Mouse (Mus musculus) forebrain, embryonic 11.5 days (tissue): ENCODE measurements around the gene Phf12. TPM values are rescaled to one million over a fixed set of nuclear protein-coding genes. Genes with fewer than 3 reads are reported as not detected.

ENCODE experiments used
- ATAC-seq: fragments of 200-750 bp; cut with Nextera tagmentation; replicated peaks from 2 replicates; pipeline ENCODE4 v1.8.0; 2017; ENCODE audit warnings: moderate TSS enrichment; ENCODE audit not compliant: low FRiP score
- DNase-seq: peaks from one replicate; pipeline ENCODE4 v3.0.0-alpha.2; 2017; ENCODE audit warnings: low spot score
- H3K27ac ChIP-seq: fragments of 300-500 bp; sonication (generic); 2 replicates; pipeline ENCODE4 v1.5.1; 2014; ENCODE audit warnings: low read depth, low read length
- H3K27me3 ChIP-seq: fragments of 300-500 bp; sonication (generic); 2 replicates; pipeline ENCODE4 v1.6.1; 2014; ENCODE audit warnings: mild to moderate bottlenecking, low read length, mixed read lengths; ENCODE audit not compliant: control insufficient read depth, insufficient read depth
- H3K36me3 ChIP-seq: fragments of 300-500 bp; sonication (generic); 2 replicates; pipeline ENCODE4 v1.6.1; 2014; ENCODE audit warnings: mild to moderate bottlenecking, low read length, moderate library complexity, mixed read lengths; ENCODE audit not compliant: control insufficient read depth, insufficient read depth
- H3K4me1 ChIP-seq: fragments of 300-500 bp; sonication (generic); replicated peaks from 2 replicates; pipeline ENCODE4 v1.6.1; 2014; ENCODE audit warnings: low read length, mixed read lengths; ENCODE audit not compliant: control insufficient read depth, insufficient read depth
- H3K4me2 ChIP-seq: fragments of 300-500 bp; sonication (generic); 2 replicates; pipeline ENCODE4 v1.6.1; 2014; ENCODE audit warnings: low read depth, mild to moderate bottlenecking, low read length, moderate library complexity, mixed read lengths; ENCODE audit not compliant: severe bottlenecking
- H3K4me3 ChIP-seq: fragments of 300-500 bp; sonication (generic); 2 replicates; pipeline ENCODE4 v1.5.1; 2014; ENCODE audit warnings: low read depth, low read length
- H3K9ac ChIP-seq: fragments of 300-500 bp; sonication (generic); 2 replicates; pipeline ENCODE4 v1.6.1; 2014; ENCODE audit warnings: low read length
- H3K9me3 ChIP-seq: fragments of 300-500 bp; sonication (generic); 2 replicates; pipeline ENCODE4 v1.6.1; 2016; ENCODE audit warnings: low read length, mixed read lengths; ENCODE audit not compliant: control insufficient read depth
- WGBS: fragments of 180-500 bp; shearing (Covaris S2); extraction: QIAGEN DNeasy Blood & Tissue Kit; methylation state at CpG from one replicate; pipeline ENCODE4 v1.1.7; 2014; 5-methylcytosine and 5-hydroxymethylcytosine counted together
- polyA plus RNA-seq: library from polyadenylated mRNA; unstranded; fragments of >200 nt; fragmentation: Nextera tagmentation; extraction: Ambion mirVana; gene quantifications from 2 replicates; pipeline ENCODE4 v1.2.1, GENCODE M21; 2014

The Phf12 gene
- 29.6 and 30.5 TPM in 2 replicates for polyA plus RNA-seq

DNA sequence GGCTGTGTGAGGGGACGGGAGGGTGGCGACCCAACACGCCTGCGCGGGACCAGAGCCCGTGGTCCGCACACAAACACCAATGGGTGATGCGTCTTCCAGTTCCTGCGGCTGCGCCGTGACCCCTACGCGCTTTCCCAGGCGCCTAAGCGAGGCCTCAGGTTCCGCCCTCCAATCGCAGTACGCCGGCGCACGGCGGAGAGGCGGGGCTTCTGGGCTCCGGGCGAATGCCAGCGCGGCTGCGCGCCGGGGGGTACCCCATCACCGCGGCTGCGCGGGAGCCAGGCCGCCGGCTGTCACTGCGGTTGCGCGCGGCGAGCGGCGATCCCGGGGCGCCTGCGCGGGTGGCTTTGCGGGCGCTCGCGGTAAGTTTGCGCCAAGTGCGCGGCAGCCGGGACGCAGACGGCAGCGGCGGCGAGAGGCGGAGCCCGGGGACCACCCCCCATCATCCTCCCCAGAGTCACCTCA is at the start of gene Phf12:
TSS of gene Phf12 (plus strand) at position 314 of the 465 bp plus-strand sequence.
- ATAC-seq, result peak; percentile 85
- peak within 1 kb of the TSS; percentile 90 for H3K9ac ChIP-seq

DNA sequence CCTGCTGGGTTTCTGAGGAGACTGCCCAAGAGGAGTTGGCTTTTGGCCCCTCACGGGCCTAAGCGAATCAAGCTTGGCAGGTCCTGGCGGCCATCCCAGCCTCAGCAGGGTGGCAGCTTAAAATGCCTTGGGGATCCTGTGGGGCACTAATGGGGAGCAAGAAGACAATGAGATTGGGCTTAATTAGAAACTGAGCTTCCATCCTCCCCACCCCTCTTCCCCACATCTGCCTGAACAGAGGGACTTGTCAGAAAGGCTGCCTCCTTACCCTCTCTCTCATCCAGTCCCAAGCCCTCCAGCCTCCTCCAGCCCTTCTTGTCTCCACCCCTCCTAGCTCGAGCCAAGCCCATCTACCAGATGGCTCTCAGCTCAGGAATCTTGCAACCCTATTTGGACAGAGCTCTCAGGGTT is 48.4 kb upstream of the Phf12 start:
- no peaks in the 10 kb centered on the region for H3K9me3 ChIP-seq
- no peaks in the 10 kb centered on the region for H3K36me3 ChIP-seq
- no peak overlapping the region for H3K4me2 ChIP-seq
- no peak overlapping the region for H3K27ac ChIP-seq
- DNase-seq (no peak), ATAC-seq (no peak)
- peaks cover 59% of the 10 kb centered on the region for H3K27me3 ChIP-seq
- 2% methylated on average over 4 of the region's 4 CpGs for WGBS
- no peak overlapping the region for H3K4me3 ChIP-seq
- no peak overlapping the region for H3K9ac ChIP-seq
- H3K4me1 ChIP-seq, result peaks cover 24% of the 10 kb centered on the region

More for the DNA sequence above, at the start of gene Phf12:
- H3K27ac ChIP-seq, result peak within 1 kb of the TSS; percentile 96
- peak within 1 kb of the TSS; percentile 77 for H3K4me2 ChIP-seq
- peak within 1 kb of the TSS; percentile 70 for H3K4me3 ChIP-seq
- DNase-seq, result peak; percentile 99
- peaks cover 7% of the 10 kb centered on the region; the same call in 1 of the 2 replicates for H3K4me1 ChIP-seq
- no peaks in the 10 kb centered on the region for H3K9me3 ChIP-seq
- peaks cover 3% of the 10 kb centered on the region; the same call in 1 of the 2 replicates for H3K36me3 ChIP-seq
- H3K27me3 ChIP-seq, result no peaks in the 10 kb centered on the region
- 0% methylated on average over 55 of the region's 62 CpGs for WGBS

DNA sequence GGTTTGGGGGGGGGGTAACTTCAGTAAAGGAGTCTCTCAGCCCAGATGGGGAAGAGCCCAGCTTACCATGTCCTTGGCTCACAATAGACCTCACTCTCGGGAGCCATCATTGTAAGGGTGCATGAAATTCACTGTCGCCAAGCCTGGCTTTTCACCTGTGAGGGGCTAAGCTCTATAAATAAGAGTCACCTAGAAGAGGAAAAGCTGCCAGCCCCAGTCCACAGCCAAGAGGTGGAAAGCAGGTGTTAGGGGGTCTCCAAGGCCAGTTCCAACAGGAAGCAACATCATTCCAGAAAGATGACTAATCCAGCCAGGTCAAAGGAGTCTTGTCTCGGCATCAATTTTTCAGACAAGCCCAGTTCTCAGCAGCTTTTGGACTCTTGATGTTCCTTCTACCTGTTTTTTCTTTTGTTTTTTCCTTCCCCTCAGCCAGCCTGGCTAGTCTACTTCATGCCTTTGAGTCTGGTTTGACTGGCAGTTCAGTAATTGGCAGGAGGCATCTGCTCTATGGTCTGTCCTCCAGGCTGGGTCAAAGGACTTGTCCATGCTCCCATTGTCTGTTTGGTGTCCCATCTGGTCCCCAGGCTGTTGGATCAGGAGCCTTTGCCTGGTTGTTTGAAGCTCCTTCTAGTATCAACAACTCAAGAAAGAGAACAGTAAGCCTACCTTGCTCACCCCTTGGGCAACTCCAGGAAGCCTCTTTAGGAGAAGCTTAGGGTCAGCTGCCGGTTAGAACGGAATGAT is 47.8 kb upstream of the Phf12 start:
- Histone ChIP-seq H3K4me3 (no peak overlapping the region), H3K4me2 (no peak overlapping the region), H3K9me3 (no peaks in the 10 kb centered on the region), H3K27me3 (peaks cover 57% of the 10 kb centered on the region), H3K9ac (no peak overlapping the region), H3K36me3 (no peaks in the 10 kb centered on the region), H3K27ac (no peak overlapping the region), H3K4me1 (peaks cover 24% of the 10 kb centered on the region)
- no peak for ATAC-seq
- no peak for DNase-seq
- 43% methylated on average over 5 of the region's 5 CpGs for WGBS

DNA sequence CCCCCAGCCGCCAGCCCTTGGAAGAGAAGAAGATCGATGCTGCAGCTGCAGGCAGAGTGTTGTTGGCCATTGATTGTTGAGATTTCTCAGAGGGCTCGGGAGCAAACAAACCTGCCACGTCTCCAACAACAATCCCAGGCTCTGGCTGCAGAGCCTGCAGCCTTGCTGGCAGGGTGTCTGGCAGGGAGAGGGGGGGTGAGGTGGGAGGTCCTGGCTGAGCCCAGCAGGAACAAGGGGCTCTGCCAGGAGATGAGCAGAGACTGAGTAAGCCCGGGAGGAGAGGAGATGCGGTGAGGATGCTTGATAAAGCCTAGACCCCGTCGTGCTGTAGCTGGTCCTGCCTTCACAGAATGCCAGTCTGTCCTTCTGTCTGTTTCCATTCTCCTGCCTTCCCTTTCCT is 45.7 kb upstream of the Phf12 start:
- no peak for DNase-seq
- ATAC-seq, result no peak
- 8% methylated on average over 8 of the region's 8 CpGs for WGBS
- H3K4me1 ChIP-seq, result peaks cover 15% of the 10 kb centered on the region
- peaks cover 46% of the 10 kb centered on the region for H3K27me3 ChIP-seq
- H3K4me2 ChIP-seq, result no peak overlapping the region
- no peak overlapping the region for H3K9ac ChIP-seq
- no peaks in the 10 kb centered on the region for H3K36me3 ChIP-seq
- H3K27ac ChIP-seq, result no peak overlapping the region
- H3K9me3 ChIP-seq, result no peaks in the 10 kb centered on the region
- H3K4me3 ChIP-seq, result no peak overlapping the region

DNA sequence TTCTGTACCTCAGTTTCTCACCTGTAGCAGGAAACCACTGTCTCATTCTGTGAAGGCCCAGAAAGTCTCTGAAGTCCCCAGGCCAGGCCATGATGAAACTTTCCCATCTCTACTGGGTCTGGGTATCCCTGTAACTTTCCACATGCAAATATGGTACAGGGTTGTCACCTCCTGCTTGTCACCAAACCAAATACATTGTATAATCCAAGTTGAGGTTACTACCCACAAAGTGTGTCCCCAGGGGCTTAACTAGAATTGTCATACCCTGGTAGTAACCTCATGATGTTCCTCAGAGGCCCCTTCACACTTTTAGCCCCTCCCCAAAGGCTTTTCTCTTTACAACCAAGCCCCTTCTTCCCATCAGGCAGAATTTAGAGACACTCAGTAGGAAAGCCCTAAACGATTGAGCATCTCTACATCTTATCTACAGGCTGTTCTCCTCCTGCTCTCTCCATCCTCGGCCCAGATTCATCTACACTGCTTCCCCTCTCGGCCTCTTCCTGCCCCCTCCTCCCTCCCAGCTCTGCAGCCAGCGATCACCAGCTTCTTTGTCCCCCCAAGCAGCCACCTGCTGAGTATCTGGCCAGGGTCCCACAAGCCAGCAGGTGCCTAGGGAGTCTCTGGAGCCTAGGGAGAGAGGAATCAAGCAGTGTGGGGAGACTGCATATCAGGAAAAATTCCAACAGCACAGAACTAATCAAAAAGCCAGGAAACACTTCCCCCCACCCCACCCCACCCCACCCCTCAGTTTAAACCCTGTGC is 44.7 kb upstream of the Phf12 start:
- Histone ChIP-seq H3K9me3 (no peaks in the 10 kb centered on the region), H3K27me3 (peaks cover 37% of the 10 kb centered on the region), H3K27ac (no peak overlapping the region), H3K4me3 (no peak overlapping the region), H3K36me3 (no peaks in the 10 kb centered on the region), H3K4me1 (peaks cover 19% of the 10 kb centered on the region), H3K4me2 (no peak overlapping the region), H3K9ac (no peak overlapping the region)
- DNase-seq (no peak), ATAC-seq (no peak)
- WGBS, result 17% methylated on average over 4 of the region's 4 CpGs

DNA sequence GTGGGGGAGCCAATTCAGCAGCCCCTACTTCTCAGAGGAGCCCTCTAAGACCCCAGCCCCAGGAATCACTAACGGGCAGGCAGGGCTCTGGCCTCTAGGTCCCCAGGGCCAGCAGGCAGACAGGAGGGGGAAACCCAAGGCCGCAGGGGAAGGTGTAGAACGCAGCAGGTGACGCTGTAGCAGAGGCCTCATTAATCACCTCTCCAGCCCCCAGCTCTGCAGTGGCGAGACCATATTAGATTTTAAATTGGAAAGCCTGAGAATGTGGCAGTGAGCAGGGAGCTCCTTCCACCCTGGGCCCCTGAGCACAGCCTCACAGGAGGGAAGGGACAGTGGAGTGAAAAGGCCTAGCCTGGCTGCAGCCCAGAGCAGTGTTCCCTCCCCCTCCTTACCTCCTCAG is 40.3 kb upstream of the Phf12 start:
- Histone ChIP-seq H3K36me3 (no peaks in the 10 kb centered on the region), H3K27ac (no peak overlapping the region; the same call in 1 of the 2 replicates), H3K9ac (peak overlapping the region; percentile 18; the same call in 1 of the 2 replicates), H3K4me3 (no peak overlapping the region), H3K27me3 (peaks cover 16% of the 10 kb centered on the region), H3K4me1 (peaks cover 10% of the 10 kb centered on the region), H3K9me3 (no peaks in the 10 kb centered on the region), H3K4me2 (no peak overlapping the region)
- 17% methylated on average over 5 of the region's 5 CpGs for WGBS
- DNase-seq (no peak), ATAC-seq (no peak)

DNA sequence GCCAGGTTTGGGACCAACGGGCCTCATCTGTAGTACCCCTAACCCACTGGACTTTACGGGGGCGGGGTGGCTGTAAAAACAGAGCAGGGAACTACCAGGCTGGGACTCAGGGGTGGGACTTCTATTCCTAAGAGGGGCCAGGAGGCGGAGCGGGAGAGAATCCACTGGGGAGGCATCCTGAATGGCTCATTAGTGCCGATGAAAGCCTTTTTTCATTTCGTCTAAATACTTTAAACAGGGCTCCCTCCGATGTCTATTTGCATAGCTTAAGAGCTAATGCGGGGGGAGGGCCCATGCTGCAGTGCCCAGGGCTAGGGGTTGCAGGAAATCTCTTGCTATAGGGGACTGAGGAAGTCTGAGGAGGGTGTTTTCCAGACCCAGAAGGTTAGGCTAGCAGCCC is 34.7 kb upstream of the Phf12 start:
- Histone ChIP-seq H3K4me2 (peak overlapping the region; percentile 39; the same call in 1 of the 2 replicates), H3K4me1 (peaks cover 14% of the 10 kb centered on the region), H3K9me3 (no peaks in the 10 kb centered on the region), H3K4me3 (peak overlapping the region; percentile 9; the same call in 1 of the 2 replicates), H3K36me3 (no peaks in the 10 kb centered on the region), H3K27me3 (peaks cover 27% of the 10 kb centered on the region), H3K9ac (peak overlapping the region; percentile 14; the same call in 1 of the 2 replicates), H3K27ac (peak overlapping the region; percentile 77)
- 1% methylated on average over 9 of the region's 9 CpGs for WGBS
- DNase-seq (peak; percentile 86), ATAC-seq (peak; percentile 88)

DNA sequence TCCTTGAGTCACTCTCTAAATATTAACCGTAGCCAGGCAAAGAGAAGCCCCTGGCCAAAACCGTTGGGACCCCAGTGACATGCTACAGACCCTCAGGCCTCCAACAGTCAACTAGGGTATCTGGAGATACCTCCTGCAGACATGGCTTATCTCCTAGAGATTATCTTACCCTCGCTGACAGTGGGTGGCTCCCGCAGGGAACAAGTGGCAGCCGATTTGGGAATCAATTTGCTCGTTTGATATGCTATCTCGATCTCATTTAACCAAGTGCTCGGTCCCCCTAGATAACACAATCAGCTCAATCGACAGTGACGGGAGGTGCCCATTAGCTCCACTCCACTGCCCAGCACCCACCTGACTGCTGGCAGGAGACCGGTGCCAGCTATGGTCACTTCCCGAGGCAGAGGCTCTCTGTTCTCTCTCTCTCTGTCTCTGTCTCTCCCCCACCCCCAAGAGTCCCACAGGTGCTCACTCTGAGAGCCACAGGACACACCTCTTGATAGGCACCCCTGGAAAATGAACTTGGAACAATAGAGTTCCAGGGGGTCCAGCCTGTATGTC is 32.3 kb upstream of the Phf12 start:
- peaks cover 35% of the 10 kb centered on the region for H3K27me3 ChIP-seq
- 35% methylated on average over 12 of the region's 12 CpGs for WGBS

More for the DNA sequence above, 32.3 kb upstream of the Phf12 start:
- Histone ChIP-seq H3K9ac (no peak overlapping the region), H3K9me3 (no peaks in the 10 kb centered on the region), H3K36me3 (no peaks in the 10 kb centered on the region), H3K4me1 (peaks cover 14% of the 10 kb centered on the region), H3K4me2 (no peak overlapping the region), H3K27ac (no peak overlapping the region), H3K4me3 (no peak overlapping the region)
- no peak for ATAC-seq
- DNase-seq, result no peak
